Mouse (Mus musculus): ENCODE measurements around the gene Il27. TPM values are rescaled to one million over a fixed set of nuclear protein-coding genes. Genes with fewer than 3 reads are reported as not detected.

Gene Il27
- polyA plus RNA-seq, 1 experiment: 0.16 TPM

DNA sequence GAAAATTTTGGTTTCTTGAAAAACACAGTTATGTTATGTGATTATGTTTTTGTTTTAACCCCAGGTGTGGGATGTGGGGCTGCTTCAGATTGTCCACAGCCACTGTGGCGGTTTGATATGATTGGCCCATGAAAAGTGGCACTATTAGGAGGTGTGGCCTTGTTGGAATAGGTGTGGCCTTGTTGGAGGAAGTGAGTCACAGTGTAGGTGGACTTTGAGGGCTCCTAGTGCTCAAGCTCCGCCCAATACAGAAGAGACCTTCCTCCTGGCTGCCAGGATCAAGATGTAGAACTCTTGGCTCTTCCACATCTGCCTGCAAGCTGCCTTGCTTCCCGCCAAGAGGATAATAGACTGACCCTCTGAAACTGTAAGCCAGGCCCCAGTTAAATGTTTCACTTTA, 18.0 kb upstream of the Il27 start:
- no peak for DNase-seq (ENCODE audit: low read depth, low spot score)
- 93% methylated on average over 3 of the region's 3 CpGs for WGBS

DNA sequence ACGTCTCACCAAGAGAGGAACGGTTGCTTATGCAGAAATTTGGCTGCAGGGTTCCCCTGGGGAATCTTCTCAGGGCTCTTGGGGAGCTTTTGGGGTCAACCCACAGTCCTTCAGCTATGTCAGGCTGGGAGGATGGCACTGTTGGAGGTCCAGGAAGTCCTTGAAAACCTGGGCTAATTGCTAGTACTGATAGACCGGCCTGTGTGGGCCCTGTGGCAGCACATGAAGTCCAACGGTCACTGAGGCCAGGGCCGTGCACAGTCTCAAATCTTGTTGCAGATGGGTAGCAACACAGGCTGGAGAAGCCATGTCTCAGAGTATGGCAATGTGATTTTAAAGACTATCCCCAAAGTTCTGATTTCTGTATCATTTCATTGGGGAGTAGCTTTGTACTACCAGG, 13.1 kb upstream of the Il27 start:
- WGBS: 79% methylated on average over 5 of the region's 5 CpGs

DNA sequence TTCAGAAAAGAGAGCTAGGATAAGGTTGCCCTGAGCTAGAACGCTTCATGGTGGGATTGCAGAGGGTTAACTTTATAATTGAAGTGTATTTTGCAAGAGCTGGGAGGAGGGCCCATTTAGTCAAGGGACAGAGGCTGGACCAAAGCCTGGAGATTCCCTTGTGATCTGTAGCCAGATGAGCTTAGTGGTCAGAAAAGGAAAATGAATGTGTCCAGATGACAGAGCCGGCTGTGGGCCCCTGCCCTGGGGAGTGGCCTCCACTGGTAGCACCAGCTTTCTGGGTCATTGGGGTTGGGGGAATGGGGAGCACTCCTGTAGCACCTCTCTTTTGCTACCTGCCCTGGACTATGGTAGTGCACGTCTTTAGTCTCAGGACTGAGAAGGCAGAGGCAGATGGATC, 12.3 kb upstream of the Il27 start:
- DNase-seq (ENCODE audit: low read depth, low spot score): no peak

More for the DNA sequence above, 13.1 kb upstream of the Il27 start:
- DNase-seq (ENCODE audit: low read depth, low spot score): no peak

DNA sequence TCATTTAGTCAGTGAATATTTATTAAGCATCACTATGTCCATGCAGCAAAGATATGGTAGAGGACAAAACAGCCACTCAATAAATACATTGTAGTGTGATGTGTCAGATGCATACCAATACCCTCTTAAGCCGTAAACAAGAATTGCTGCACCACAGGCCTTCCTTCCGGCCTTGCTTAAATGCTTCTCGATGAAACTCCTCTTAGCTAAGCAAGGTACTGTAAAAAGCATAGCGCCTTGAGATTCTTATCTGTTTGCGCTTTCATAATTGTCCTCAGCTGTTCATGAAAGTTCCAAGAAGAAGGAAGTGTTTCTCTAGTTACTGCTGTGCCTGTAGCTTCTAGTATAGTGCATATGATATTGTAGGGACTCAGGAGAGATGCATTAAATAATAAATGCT, 11.9 kb upstream of the Il27 start:
- DNase-seq (ENCODE audit: low read depth, low spot score): no peak
- 22% methylated on average over 5 of the region's 5 CpGs for WGBS

More for the DNA sequence above, 12.3 kb upstream of the Il27 start:
- 52% methylated on average over 3 of the region's 3 CpGs for WGBS

DNA sequence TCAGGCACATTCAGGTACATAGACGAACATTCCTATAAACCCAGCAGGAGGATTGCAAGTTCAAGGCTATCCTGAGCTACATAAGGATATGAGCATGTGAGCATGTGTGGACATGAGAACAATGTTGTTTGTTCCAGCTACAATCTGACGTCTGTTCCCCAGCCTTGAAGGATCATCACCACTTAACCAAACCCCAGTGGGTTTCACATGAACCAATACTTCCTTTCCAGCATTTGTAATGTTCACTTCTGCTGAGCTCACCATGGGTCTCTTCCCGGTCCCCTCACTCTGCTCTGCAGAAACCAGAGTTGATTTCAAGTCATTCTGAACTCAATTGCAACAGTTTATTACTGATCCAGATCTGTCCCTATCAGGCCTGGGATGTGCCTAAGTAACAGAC, 7.9 kb upstream of the Il27 start:
- WGBS: 83% methylated on average over 3 of the region's 3 CpGs
- DNase-seq (ENCODE audit: low read depth, low spot score): no peak

DNA sequence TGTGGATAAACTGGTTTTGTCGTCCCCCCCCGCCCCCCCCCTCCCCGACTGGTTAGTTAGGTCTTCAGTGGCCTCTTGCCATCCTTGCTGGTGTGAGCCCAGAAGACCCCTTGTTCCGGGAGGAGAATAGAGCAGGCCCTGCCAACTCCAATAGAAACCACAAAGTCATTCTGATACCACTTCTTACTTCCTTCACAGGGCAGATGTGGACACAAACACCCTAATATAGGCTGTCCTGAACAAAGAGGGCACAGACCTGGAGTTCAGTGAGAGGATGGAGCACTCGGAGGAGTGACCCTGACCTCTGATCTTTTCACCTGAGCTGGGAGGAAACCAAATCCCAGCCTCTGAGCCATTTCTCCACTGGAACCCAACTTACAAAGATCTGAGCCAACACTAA, 7.2 kb upstream of the Il27 start:
- no peak for DNase-seq (ENCODE audit: low read depth, low spot score)
- 24% methylated on average over 5 of the region's 5 CpGs for WGBS

DNA sequence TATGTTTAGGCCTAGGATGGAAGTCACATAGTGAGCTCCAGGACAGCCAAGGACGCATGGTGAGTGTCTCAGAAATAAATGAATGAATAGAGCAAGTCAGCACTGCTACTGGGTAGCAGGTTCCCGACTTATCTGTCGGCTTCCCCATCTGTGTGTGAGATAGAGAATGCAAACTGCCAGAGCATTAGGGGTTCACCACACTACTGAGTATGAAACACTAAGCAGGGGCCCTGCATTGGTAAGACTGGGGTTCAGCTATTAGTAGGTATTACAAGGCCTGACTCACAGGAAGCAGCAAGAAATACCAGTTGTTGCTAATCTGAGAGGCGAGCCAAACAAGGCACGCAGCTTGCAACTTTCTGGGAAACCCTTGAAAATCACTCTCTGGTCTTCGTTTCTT, 4.2 kb upstream of the Il27 start:
- 80% methylated on average over 6 of the region's 6 CpGs for WGBS
- DNase-seq (ENCODE audit: low read depth, low spot score): no peak

DNA sequence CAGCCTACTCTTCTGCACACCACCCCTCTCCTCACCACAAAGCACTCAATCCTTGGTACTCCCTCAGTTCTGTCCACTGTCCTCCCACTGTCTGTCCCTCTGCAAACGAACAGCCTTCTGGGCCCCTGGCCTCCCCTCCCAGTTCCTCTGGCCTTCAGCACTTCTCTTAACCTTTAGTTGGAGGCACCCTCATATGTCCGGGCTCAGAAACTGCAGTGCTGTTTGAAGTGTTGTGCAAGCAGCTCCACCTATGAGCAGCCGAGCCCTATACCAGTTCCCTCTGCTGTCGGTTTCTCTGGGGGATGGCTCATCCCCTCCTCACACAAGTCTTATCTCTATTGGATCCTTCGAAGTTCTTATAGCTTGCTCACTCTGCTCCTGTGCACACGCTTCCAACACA, 1.7 kb upstream of the Il27 start:
- 52% methylated on average over 6 of the region's 6 CpGs for WGBS
- DNase-seq (ENCODE audit: low read depth, low spot score): no peak

DNA sequence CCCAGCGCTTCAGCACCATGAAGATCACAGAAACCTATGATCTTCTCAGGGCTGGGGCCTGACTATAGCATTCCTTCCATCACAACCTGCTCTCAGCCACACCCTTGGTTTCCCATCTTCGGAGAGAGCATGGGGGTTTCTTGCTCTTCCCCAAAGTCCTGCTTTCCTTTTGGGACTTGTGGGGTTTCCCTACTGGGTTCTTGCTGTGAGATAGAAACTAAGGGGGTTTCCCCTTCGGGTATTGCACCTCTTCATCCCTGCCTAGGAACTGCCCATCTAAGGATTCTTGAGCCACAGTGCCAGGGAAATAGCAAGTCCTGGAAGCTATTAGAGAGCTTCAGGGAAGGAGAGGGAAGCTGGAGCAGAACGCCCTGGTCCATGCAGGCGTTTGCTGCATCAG, 1.1 kb upstream of the Il27 start:
- WGBS: 75% methylated on average over 5 of the region's 5 CpGs
- DNase-seq (ENCODE audit: low read depth, low spot score): no peak

DNA sequence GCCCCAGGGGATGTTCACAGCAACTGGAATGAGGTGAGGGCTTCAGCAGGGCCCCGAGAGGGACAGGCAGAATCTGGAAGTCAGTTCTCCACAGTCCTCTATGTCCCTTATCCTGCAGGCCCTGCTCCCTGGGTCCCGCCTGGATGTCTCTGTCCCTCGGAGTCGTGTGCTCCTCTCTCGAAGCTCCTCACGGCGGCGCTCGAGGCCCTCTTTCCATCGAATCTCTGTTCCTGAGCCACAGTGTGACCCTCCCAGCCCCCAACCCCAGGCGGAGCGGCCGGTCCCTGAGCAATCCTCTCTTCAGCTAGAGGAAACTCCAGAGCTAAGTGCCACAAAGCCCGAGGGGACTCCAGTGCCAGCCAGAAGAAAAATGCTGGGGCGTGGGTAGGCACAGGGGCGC, 7.0 kb downstream of the Il27 start:
- DNase-seq (ENCODE audit: low read depth, low spot score): no peak
- 39% methylated on average over 16 of the region's 16 CpGs for WGBS

DNA sequence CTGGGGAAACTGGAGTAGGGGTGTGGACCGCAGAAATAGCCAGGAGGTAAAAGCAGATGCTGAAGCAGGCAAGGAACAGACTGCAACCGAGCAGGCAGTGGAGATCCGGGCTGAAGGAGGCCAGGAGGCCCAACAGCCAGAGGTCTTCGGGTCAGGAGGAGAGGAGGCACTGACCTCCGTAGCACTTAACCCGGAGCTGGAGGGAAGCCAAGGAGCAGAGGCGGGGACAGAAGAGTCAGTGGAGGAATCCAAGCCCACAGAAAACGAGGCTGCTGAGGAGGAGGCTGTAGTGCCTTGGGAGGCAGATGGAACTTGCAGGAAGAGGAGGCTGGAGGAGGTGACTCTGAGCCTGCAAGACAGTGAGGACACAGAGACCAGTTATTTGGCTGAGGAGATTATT, 7.9 kb downstream of the Il27 start:
- WGBS: 33% methylated on average over 8 of the region's 8 CpGs
- DNase-seq (ENCODE audit: low read depth, low spot score): no peak

DNA sequence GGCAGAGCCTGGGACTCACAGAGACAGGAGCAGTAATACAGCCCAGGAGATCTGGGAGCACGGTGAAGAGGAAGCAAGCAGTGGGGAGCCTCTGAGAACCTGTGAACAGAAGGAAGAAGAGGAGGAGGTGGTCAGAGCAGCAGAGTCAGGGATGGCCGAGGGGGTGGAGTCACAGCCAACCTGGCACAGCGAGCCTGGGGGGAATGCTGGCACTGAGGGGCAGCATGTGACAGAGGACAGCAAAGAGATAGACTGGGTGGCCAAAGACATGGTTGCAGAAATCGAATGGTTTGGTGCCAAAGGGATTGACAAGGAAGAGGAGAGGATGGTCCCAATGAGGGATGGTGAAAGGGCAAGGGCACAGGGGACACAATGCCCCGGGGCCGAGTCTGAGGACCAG, 9.0 kb downstream of the Il27 start, which contains the start of gene Cln3:
Gene Cln3, minus strand, starts transcription at position 101 of the 400 bp plus-strand sequence.
- WGBS: 85% methylated on average over 6 of the region's 6 CpGs
- no peak for DNase-seq (ENCODE audit: low read depth, low spot score)

DNA sequence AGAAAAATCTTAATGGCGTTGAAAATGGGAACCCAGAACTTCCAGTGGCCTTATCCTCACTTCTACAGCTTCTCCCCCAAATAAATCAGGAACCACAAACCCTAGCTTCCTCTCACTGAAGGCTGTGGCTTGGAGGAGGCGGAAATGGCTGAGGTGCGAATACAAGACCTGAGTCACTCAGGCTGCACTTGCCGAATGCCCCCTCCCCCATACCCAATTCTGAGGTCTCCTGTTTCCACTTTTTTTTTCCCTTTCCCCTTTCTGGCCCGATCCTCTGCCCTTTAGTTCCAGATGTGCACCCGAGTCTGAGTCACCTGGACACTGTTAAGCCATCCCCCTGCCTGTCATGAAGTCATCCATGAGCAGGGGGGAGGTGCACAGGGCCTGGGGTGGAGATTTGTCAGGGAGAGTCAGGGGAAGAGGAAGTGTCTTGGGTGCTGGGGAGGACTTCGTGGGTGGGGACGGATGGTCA, 10.2 kb downstream of the Il27 start, which contains the start of gene Apobr:
Gene Apobr, plus strand, starts transcription at position 437 of the 472 bp plus-strand sequence.
- 70% methylated on average over 8 of the region's 8 CpGs for WGBS
- DNase-seq (ENCODE audit: low read depth, low spot score): no peak

DNA sequence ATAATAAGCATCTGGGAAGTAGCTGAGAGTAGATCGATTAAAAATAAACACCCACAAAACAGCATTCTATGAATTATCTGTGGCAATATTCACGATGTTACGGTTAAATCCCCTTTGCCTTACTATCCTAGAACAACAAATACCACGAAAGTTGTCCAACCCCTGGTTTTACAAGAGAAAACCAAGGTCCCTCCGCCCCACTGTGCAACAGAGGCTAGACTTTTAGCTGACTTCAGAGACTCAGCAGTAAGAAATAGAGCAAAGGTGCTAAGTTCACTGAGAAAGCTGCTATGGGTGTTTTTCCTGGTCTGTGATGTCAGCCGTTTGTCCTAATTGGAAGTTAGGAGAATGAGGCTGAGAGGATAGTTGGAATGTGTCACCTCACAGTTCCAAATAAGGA, 11.0 kb downstream of the Il27 start:
- WGBS: 35% methylated on average over 6 of the region's 6 CpGs
- no peak for DNase-seq (ENCODE audit: low read depth, low spot score)

DNA sequence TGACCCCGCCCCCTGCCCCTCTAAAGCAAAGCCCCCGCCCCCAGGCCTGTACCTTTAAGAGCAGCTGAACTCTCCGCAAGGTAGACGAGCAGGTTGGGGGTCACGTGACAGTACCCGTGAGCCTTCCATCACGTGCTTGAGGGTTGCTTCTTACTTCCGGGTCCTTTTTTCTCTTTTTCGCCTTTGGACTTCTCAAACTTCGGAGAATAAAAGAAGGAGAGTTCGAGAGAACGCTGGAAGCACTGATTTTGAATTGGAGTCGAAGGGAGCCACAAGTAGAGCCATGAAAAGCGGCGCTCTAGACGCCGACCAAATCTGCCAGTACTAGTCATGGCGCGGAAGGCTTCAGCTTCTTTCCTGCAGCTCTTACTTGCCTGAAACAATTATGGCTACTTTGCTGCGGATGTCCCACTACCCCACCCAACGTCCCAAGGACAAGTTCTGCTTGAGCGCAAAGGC, 11.5 kb downstream of the Il27 start:
- DNase-seq (ENCODE audit: low read depth, low spot score): peak; percentile 87
- 1% methylated on average over 22 of the region's 22 CpGs for WGBS

DNA sequence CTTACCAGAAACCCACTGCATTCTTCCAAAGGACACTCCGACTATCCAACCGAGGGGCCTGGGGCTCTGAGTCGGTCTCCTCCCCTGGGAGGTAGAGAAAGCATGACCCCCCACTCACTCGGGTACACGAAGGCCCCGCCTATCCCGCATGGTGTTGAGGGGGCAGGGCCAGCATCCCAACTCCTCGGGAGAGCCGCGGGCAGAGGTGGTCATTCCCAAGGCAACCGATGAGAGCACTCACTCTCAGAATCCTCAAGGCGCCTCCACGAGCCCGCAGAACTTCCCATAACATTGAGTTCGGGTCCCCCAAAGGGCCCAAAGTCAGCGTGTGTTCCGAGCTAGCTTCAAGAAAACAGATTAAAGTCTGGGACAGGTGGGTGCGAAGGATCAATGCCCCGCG, 12.0 kb downstream of the Il27 start:
- 6% methylated on average over 20 of the region's 20 CpGs for WGBS
- DNase-seq (ENCODE audit: low read depth, low spot score): no peak

DNA sequence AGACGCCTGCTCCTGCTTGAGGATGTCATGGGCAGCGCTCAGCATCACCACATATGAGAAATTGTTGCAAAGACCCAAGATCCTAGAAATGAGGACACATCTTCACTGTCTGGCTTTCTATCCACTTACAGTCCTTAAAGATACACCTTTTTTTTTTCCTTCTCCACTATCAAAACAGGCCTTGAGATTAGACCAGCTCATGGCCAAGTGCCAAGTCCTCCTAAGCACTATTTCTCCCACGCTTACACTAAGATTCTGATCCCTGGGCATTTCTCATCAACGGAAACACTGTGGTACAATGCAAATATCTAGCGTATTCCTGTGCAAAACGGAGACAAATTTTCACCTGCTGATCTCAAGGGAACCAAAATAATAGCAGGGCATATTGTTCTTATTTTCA, 13.1 kb downstream of the Il27 start:
- no peak for DNase-seq (ENCODE audit: low read depth, low spot score)
- WGBS: 62% methylated on average over 6 of the region's 6 CpGs

DNA sequence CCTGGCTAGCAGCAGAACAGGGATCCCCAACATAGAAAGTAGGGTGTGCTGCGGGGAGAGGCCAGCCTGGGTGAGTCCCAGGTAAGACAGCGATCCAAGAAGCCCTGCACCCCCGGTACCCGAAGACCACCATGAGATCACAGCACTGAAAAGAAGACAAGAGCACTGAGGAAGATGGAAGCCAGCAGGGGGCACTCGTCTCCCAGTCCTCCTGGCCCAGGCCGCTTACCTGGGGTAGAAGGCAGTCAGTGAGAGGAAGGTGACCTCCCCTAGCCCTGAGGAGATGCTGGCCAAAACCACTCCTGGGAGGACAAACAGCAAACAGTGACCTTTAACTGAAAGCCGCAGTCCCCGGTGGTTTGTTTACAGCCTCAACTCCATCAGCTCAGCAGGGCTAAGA, 15.6 kb downstream of the Il27 start:
- no peak for DNase-seq (ENCODE audit: low read depth, low spot score)
- WGBS: 47% methylated on average over 8 of the region's 8 CpGs

DNA sequence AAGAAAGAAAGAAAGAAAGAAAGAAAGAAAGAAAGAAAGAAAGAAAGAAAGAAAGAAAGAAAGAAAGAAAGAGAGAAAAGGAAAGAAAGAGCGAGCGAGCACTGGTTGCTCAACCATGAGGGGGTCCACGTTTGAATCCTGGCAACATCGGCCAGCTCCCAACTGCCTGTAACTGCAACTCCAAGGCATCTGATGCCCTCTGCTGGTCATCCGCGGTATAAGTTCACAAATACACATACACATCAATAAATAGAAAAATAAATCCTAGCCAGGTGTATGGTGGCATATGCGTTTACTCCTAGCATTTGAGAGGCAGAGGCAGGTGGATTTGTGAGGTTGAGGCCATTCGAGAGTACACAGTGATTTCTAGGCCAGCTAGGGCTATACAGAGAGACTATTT, 17.8 kb downstream of the Il27 start:
- WGBS: 73% methylated on average over 8 of the region's 8 CpGs
- DNase-seq (ENCODE audit: low read depth, low spot score): no peak

DNA sequence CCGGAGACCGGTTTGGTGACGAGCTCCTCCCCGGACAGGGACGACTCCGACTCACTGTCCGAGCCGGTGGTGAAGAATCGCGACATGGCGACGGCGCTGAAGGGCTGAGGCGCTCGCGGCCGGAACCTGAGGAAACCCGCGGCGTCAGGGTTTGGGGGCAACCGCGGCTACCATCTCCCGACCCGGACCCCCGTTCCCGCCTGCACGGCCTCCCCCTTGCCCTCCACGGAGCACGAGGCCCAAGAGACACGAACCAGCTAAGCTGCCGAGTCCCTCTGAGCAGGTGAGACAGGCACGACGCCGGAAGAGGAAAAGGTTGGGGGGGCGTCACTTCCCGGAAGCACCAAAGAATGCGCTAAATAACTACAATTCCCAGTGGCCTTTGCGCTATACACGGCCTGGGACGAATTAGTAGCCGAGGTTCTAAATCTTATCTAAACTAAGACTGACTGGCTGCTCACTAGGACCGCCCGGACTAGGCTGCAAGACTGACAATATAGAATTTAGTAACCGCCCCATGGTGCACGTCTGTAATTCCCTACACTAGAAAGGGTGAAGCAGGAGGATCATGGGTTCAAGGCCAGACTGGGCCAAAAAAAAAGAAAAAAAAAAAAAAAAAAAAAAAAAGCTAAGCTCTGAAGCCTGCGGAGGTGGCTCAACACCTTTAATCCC, 28.5 kb downstream of the Il27 start, which contains the start of gene Eif3c:
Gene Eif3c, minus strand, starts transcription at position 318 of the 672 bp plus-strand sequence.
- 0% methylated on average over 46 of the region's 46 CpGs for WGBS
- peak; percentile 91 for DNase-seq (ENCODE audit: low read depth, low spot score)

DNA sequence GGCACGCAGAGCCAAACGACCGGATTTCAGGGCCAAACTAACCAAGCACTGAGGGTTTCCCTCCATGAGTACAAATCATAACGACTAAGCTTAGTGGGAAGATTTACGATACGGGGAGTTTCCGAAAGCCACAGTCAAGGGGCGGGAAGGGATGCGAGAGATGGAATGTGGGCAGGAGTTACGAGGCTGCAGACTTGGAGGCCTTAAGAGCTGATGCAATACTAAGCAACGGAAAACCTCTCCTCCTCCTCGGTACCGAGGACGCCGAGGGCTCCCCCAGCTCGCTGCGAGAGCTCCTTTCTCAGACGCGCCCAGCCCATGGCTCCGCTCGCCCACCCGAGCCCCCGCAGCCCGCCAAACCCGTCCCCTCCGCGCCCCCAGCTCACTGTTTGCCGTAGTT, 29.0 kb downstream of the Il27 start:
- WGBS: under 1% methylated on average over 28 of the region's 28 CpGs
- DNase-seq (ENCODE audit: low read depth, low spot score): no peak

DNA sequence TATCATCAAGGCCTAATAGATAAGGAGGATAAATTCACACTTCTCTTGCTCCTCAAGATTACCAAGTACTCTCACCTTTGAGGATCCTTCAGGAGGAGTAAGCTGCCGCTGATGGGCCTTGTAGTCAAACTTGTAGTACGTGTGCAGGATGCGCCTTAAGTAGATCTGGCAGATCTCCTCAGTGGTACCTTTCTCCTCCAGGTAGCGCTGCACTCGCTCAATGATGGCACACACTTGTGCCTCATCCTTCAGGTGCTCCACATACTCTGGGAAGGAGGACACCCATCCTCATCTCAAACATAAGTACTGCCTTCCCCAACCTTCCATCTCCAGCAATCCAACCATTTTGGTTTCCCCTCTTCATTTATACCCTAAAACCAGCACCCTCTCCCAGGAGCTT, 38.1 kb downstream of the Il27 start:
- DNase-seq (ENCODE audit: low read depth, low spot score): no peak
- 95% methylated on average over 5 of the region's 5 CpGs for WGBS

Measured in large intestine, adult 2 months (tissue).